Mouse (Mus musculus): ENCODE measurements around the gene 2610044O15Rik8.

2610044O15Rik8 gene

GRCm38 (mm10) chr8:129234027-129234733 is at the start of gene 2610044O15Rik8:
Gene 2610044O15Rik8 (minus strand): TSS chr8:129234406.
- peak; percentile 80 for DNase-seq

- DNase-seq: no peak
Measured at GRCm38 (mm10) chr8:129265918-129266317, 31.7 kb upstream of the 2610044O15Rik8 start.

- DNase-seq: no peak
Measured at GRCm38 (mm10) chr8:129264296-129264695, 30.1 kb upstream of the 2610044O15Rik8 start.

GRCm38 (mm10) chr8:129263211-129263927 is 29.2 kb upstream of the 2610044O15Rik8 start:
- peak; percentile 71 for DNase-seq

GRCm38 (mm10) chr8:129233664-129234026 is 561 bp downstream of the 2610044O15Rik8 start:
- no peak for DNase-seq

Data from cerebellum, adult 8-10 months (tissue).